Mouse (Mus musculus) heart, embryonic 10.5 days (tissue): ENCODE results near the gene Zp1. TPM values are rescaled to one million over a fixed set of nuclear protein-coding genes. Genes with fewer than 3 reads are reported as not detected.

Experiments
- DNase-seq: peaks from one replicate; pipeline ENCODE4 v3.0.0-alpha.2; 2017; ENCODE audit warnings: low spot score
- H3K27ac ChIP-seq: fragments of 300-500 bp; sonication (generic); 2 replicates; pipeline ENCODE4 v1.5.1; 2016; ENCODE audit warnings: mild to moderate bottlenecking
- H3K27me3 ChIP-seq: fragments of 300-500 bp; sonication (generic); 2 replicates; pipeline ENCODE4 v1.6.1; 2016; ENCODE audit warnings: mild to moderate bottlenecking; ENCODE audit not compliant: poor library complexity, insufficient read depth, severe bottlenecking
- H3K36me3 ChIP-seq: fragments of 300-500 bp; sonication (generic); 2 replicates; pipeline ENCODE4 v1.6.1; 2016; ENCODE audit warnings: mild to moderate bottlenecking, moderate library complexity
- H3K4me1 ChIP-seq: fragments of 300-500 bp; sonication (generic); 2 replicates; pipeline ENCODE4 v1.6.1; 2016; ENCODE audit warnings: mild to moderate bottlenecking
- H3K4me3 ChIP-seq: fragments of 300-500 bp; sonication (generic); 2 replicates; pipeline ENCODE4 v1.5.1; 2016; ENCODE audit warnings: mild to moderate bottlenecking, moderate library complexity
- H3K9me3 ChIP-seq: fragments of 300-500 bp; sonication (generic); 2 replicates; pipeline ENCODE4 v1.6.1; 2016; ENCODE audit warnings: mild to moderate bottlenecking, moderate library complexity
- WGBS: fragments of 180-500 bp; shearing (Covaris S2); methylation state at CpG from one replicate; pipeline ENCODE4 v1.1.7; 2016; 5-methylcytosine and 5-hydroxymethylcytosine counted together
- polyA plus RNA-seq: library from polyadenylated mRNA; unstranded; fragments of >200 nt; fragmentation: Nextera tagmentation; extraction: Ambion mirVana; gene quantifications from 2 replicates; pipeline ENCODE4 v1.2.1, GENCODE M21; 2016

The Zp1 gene
- polyA plus RNA-seq, 1 experiment from 2014 or later, result not detected

DNA sequence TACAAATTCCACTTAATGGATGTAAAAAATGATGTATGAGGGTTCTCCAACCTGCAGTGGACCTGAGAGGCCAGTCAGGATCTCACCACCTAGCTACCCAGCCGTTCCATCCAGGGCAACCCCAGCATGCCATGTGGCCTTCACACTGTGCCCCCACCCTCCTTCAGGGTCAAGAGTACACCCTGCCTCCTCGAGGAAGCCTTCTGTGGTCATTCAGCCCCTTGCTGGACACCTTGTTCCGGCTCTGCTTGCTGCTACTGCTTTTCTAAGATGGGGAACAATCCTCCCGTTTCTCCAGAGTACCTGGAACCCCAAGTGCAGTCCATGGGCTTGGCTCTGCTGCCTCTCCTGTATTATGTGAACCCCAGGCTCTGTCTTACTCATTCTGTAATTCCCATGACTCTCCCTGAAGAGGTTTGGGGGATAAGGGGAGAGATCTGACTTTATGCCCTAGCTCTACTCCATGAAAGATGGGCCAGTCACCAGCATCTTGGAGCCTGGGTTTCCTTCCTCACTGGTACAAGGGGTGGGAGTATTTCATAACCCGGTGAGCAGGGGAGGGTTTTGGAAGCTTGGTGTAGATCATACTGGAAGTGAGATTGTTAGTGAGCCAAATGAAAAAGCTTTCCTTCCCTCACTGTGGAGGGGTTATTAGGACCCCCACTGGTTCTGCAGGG lies 52.3 kb downstream of the Zp1 start:
- no peaks in the 10 kb centered on the region for H3K27me3 ChIP-seq
- peaks cover 67% of the 10 kb centered on the region for H3K36me3 ChIP-seq
- no peak for DNase-seq
- H3K9me3 ChIP-seq, result no peaks in the 10 kb centered on the region
- H3K27ac ChIP-seq, result 0 out of 2 replicates have a peak overlapping the region, but pooled peaks have one; percentile 96
- peak overlapping the region; percentile 89 for H3K4me3 ChIP-seq
- H3K4me1 ChIP-seq, result peaks cover 34% of the 10 kb centered on the region
- 42% methylated on average over 5 of the region's 5 CpGs for WGBS

- Histone ChIP-seq H3K4me1 (peaks cover 32% of the 10 kb centered on the region), H3K9me3 (no peaks in the 10 kb centered on the region), H3K4me3 (no peak overlapping the region), H3K36me3 (peaks cover 67% of the 10 kb centered on the region), H3K27me3 (no peaks in the 10 kb centered on the region), H3K27ac (no peak overlapping the region)
- WGBS, result 92% methylated on average over 13 of the region's 13 CpGs
- DNase-seq, result no peak
These were observed 54.1 kb downstream of the Zp1 start for GRCm38 (mm10) chr19:10866351-10866750.

Other genes starting within 250 kb of the Zp1 start
- not detected in 2 replicates for gene Pga5, start 242.6 kb downstream of the Zp1 start, polyA plus RNA-seq
- 26.5 and 26.7 TPM in 2 replicates for gene Vps37c, start 231.9 kb downstream of the Zp1 start, polyA plus RNA-seq
- gene Cd5, start 181.6 kb downstream of the Zp1 start, polyA plus RNA-seq, result 0.18 and 0.28 TPM in 2 replicates
- gene Cd6, start 90.6 kb downstream of the Zp1 start, polyA plus RNA-seq, result 0.06 TPM in 1 of 2 replicates, not detected in the other
- gene Slc15a3, start 80.9 kb downstream of the Zp1 start, polyA plus RNA-seq, result 0.16 and 0.22 TPM in 2 replicates
- 63.8 and 77.5 TPM in 2 replicates for gene Tmem132a, start 50.7 kb downstream of the Zp1 start, polyA plus RNA-seq
- gene Tmem109, start 38.6 kb downstream of the Zp1 start, polyA plus RNA-seq, result 67.8 and 68.2 TPM in 2 replicates
- 21.3 and 48.5 TPM in 2 replicates for gene Prpf19, start 25.4 kb downstream of the Zp1 start, polyA plus RNA-seq
- gene Ptgdr2, start 16.5 kb upstream of the Zp1 start, polyA plus RNA-seq, result 0.19 and 0.30 TPM in 2 replicates
- 27.2 and 39.6 TPM in 2 replicates for gene Ccdc86, start 28.6 kb upstream of the Zp1 start, polyA plus RNA-seq
- 0.20 TPM in 1 of 2 replicates, not detected in the other for gene Ms4a10, start 54.0 kb upstream of the Zp1 start, polyA plus RNA-seq
- not detected in 2 replicates for gene Ms4a15, start 72.6 kb upstream of the Zp1 start, polyA plus RNA-seq
- gene Ms4a18, start 97.4 kb upstream of the Zp1 start, polyA plus RNA-seq, result not detected in 2 replicates
- not detected in 2 replicates for gene Ms4a8a, start 160.5 kb upstream of the Zp1 start, polyA plus RNA-seq
- gene 1700017D01Rik, start 210.2 kb upstream of the Zp1 start, polyA plus RNA-seq, result not detected in 2 replicates
- gene 1700025F22Rik, start 244.7 kb upstream of the Zp1 start, polyA plus RNA-seq, result not detected in 2 replicates